Mouse (Mus musculus) MEL (cell line): Measurements from ENCODE around the gene Smad1.

Source experiments
- MXI1 ChIP-seq: IDR thresholded peaks from 2 replicates; pipeline ENCODE4 v1.6.1; 2011; ENCODE audit warnings: mild to moderate bottlenecking, low read depth, low read length, improper control_type of control experiment
- NELFE ChIP-seq: IDR thresholded peaks from 2 replicates; pipeline ENCODE4 v1.6.1; 2011; ENCODE audit warnings: low read depth, low read length, improper control_type of control experiment

DNA sequence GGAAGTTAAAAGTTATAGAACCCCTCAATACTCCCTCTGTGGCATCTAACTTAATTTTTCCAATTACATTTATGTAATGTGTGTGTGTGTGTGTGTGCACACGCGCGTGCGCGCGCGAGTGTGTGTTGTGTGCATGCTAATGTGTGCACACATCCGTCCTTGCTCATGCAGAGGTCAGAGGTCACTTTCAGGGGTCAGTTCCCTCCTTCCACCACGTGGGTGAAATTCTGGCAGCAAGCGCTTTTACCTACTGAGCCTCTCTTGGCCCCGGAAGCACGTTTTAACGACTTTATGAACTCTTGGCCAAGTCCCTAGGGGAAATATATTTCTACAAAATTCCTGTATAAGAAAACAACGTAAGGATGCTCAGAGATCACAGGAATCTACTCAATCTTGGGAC lies 19.3 kb downstream of the Smad1 start:
- TF ChIP-seq NELFE: no peak
- no peak for TF ChIP-seq MXI1
